Mouse (Mus musculus) layer of hippocampus, adult 18-20 months (tissue): ENCODE results near the gene Lztfl1. TPM values are rescaled to one million over a fixed set of nuclear protein-coding genes. Genes with fewer than 3 reads are reported as not detected.
"Not testable (repeated sequence)": the region's sequence is repeated elsewhere in the genome, so short reads cannot be mapped to it uniquely, and the experiment has no call there.

Source experiments
- DNase-seq, 2 experiments: peaks; one replicate each; pipeline ENCODE4 v3.0.0; 2022; ENCODE audit warnings: low spot score in 2 of 2
- total RNA-seq, 2 experiments: library from RNA; stranded (reverse); gene quantifications; 2 replicates each; pipeline ENCODE4 v1.2.3; 2021

Lztfl1 gene
- total RNA-seq, 2 experiments from 2014 or later = 58.2 to 63.0 TPM

GRCm38 (mm10) chr9:123683704-123684103 is 33.8 kb downstream of the Lztfl1 start:
- no peak for DNase-seq

- no peak for DNase-seq
Measured at GRCm38 (mm10) chr9:123679198-123679597, 38.3 kb downstream of the Lztfl1 start.

GRCm38 (mm10) chr9:123678327-123679105 is 39.0 kb downstream of the Lztfl1 start, which contains the start of the genes Ccr9 and Slc6a20a:
TSS of gene Ccr9 (plus strand) at chr9:123678439.
TSS of gene Slc6a20a (minus strand) at chr9:123678885.
- no peak for DNase-seq

GRCm38 (mm10) chr9:123665645-123666044 is 51.9 kb downstream of the Lztfl1 start:
- DNase-seq = peak in 1 of 2 experiments; percentile 52

- not testable (repeated sequence) for DNase-seq
Measured at GRCm38 (mm10) chr9:123659986-123660676, 57.4 kb downstream of the Lztfl1 start.

GRCm38 (mm10) chr9:123658981-123659380 is 58.5 kb downstream of the Lztfl1 start:
- no peak for DNase-seq

GRCm38 (mm10) chr9:123657457-123657856 is 60.0 kb downstream of the Lztfl1 start:
- DNase-seq = no peak

GRCm38 (mm10) chr9:123651369-123651768 is 66.1 kb downstream of the Lztfl1 start:
- DNase-seq = no peak

GRCm38 (mm10) chr9:123649785-123650511 is 67.5 kb downstream of the Lztfl1 start:
- no peak for DNase-seq

Other genes with a start within 250 kb of the Lztfl1 start
- gene Limd1, start 239.0 kb downstream of the Lztfl1 start, total RNA-seq = 1 to 10 TPM; 6.9 to 7.8 TPM
- 10 to 100 TPM; 61.8 to 62.3 TPM for gene Sacm1l, start 187.9 kb downstream of the Lztfl1 start, total RNA-seq
- gene Slc6a20b, start 85.1 kb downstream of the Lztfl1 start, total RNA-seq = under 1 TPM; 0.17 to 0.28 TPM
- gene Ccr9, start 39.3 kb downstream of the Lztfl1 start, total RNA-seq = under 1 TPM in 1 of 2 experiments, not detected in 1; 0.15 TPM
- gene Slc6a20a, start 38.8 kb downstream of the Lztfl1 start, total RNA-seq = 1 to 10 TPM; 9.9 to 10.0 TPM
- gene Cxcr6, start 88.8 kb upstream of the Lztfl1 start, total RNA-seq = not detected
- gene Fyco1, start 134.2 kb upstream of the Lztfl1 start, total RNA-seq = 10 to 100 TPM; 39.1 to 40.3 TPM
- gene Xcr1, start 144.3 kb upstream of the Lztfl1 start, total RNA-seq = not detected